Mouse (Mus musculus) forebrain, embryonic 14.5 days (tissue): Measurements from ENCODE around the gene Ddx58. TPM values are rescaled to one million over a fixed set of nuclear protein-coding genes. Genes with fewer than 3 reads are reported as not detected.

ENCODE experiments used
- ATAC-seq: fragments of 200-750 bp; cut with Nextera tagmentation; 2 replicates; pipeline ENCODE4 v1.8.0; 2017; ENCODE audit warnings: mild to moderate bottlenecking, moderate library complexity
- DNase-seq: peaks from one replicate; pipeline ENCODE4 v3.0.0-alpha.2; 2015; ENCODE audit warnings: low spot score
- H3K27ac ChIP-seq: fragments of 300-500 bp; sonication (generic); 2 replicates; pipeline ENCODE4 v1.5.1; 2014; ENCODE audit warnings: low read depth, mild to moderate bottlenecking, control low read depth, low read length, moderate library complexity
- H3K27me3 ChIP-seq: fragments of 300-500 bp; sonication (generic); replicated peaks from 2 replicates; pipeline ENCODE4 v1.6.1; 2014; ENCODE audit warnings: low read length, control low read depth, mixed read lengths; ENCODE audit not compliant: control insufficient read depth, insufficient read depth
- H3K36me3 ChIP-seq: fragments of 300-500 bp; sonication (generic); 2 replicates; pipeline ENCODE4 v1.6.1; 2014; ENCODE audit warnings: low read length, control low read depth; ENCODE audit not compliant: control insufficient read depth, insufficient read depth
- H3K4me1 ChIP-seq: fragments of 300-500 bp; sonication (generic); 2 replicates; pipeline ENCODE4 v1.6.1; 2014; ENCODE audit warnings: antibody characterized with exemption, low read length, control low read depth; ENCODE audit not compliant: control insufficient read depth, insufficient read depth
- H3K4me2 ChIP-seq: fragments of 300-500 bp; sonication (generic); 2 replicates; pipeline ENCODE4 v1.6.1; 2014; ENCODE audit warnings: mild to moderate bottlenecking, control low read depth, low read length
- H3K4me3 ChIP-seq: fragments of 300-500 bp; sonication (generic); 2 replicates; pipeline ENCODE4 v1.5.1; 2014; ENCODE audit warnings: low read depth, low read length, control low read depth
- H3K9ac ChIP-seq: fragments of 300-500 bp; sonication (generic); 2 replicates; pipeline ENCODE4 v1.6.1; 2014; ENCODE audit warnings: mild to moderate bottlenecking, low read length, control low read depth, moderate library complexity
- H3K9me3 ChIP-seq: fragments of 300-500 bp; sonication (generic); replicated peaks from 2 replicates; pipeline ENCODE4 v1.6.1; 2016; ENCODE audit warnings: low read length, control low read depth, mixed read lengths; ENCODE audit not compliant: control insufficient read depth
- WGBS: fragments of 180-500 bp; shearing (Covaris S2); extraction: QIAGEN DNeasy Blood & Tissue Kit; methylation state at CpG from one replicate; pipeline ENCODE4 v1.1.7; 2014; 5-methylcytosine and 5-hydroxymethylcytosine counted together
- polyA plus RNA-seq: library from polyadenylated mRNA; unstranded; fragments of >200 nt; fragmentation: Nextera tagmentation; extraction: Ambion mirVana; gene quantifications from 2 replicates; pipeline ENCODE4 v1.2.1, GENCODE M21; 2014

Ddx58 gene
- polyA plus RNA-seq, 1 experiment from 2014 or later = 1.9 TPM

- 90% methylated on average over 3 of the region's 3 CpGs for WGBS
These were observed 35.3 kb downstream of the Ddx58 start for GRCm38 (mm10) chr4:40204374-40204773.

GRCm38 (mm10) chr4:40202205-40202604 lies 37.4 kb downstream of the Ddx58 start:
- H3K27ac ChIP-seq = no peak overlapping the region
- no peak overlapping the region for H3K4me2 ChIP-seq
- DNase-seq (no peak), ATAC-seq (no peak)
- no peak overlapping the region for H3K4me3 ChIP-seq
- H3K9ac ChIP-seq = no peak overlapping the region
- H3K27me3 ChIP-seq = no peaks in the 10 kb centered on the region
- no peaks in the 10 kb centered on the region for H3K9me3 ChIP-seq
- H3K36me3 ChIP-seq = peaks cover 28% of the 10 kb centered on the region
- H3K4me1 ChIP-seq = no peaks in the 10 kb centered on the region
- WGBS = 92% methylated on average over 6 of the region's 6 CpGs

More at GRCm38 (mm10) chr4:40204374-40204773, 35.3 kb downstream of the Ddx58 start:
- peaks cover 11% of the 10 kb centered on the region; the same call in 1 of the 2 replicates for H3K36me3 ChIP-seq
- ATAC-seq (no peak), DNase-seq (no peak)
- no peak overlapping the region for H3K9ac ChIP-seq
- H3K4me2 ChIP-seq = no peak overlapping the region
- no peaks in the 10 kb centered on the region for H3K27me3 ChIP-seq
- H3K27ac ChIP-seq = no peak overlapping the region
- H3K4me1 ChIP-seq = no peaks in the 10 kb centered on the region
- no peak overlapping the region for H3K4me3 ChIP-seq
- H3K9me3 ChIP-seq = no peaks in the 10 kb centered on the region

- peaks cover 74% of the 10 kb centered on the region for H3K36me3 ChIP-seq
- no peak overlapping the region for H3K9ac ChIP-seq
- no peak overlapping the region for H3K27ac ChIP-seq
- no peak overlapping the region for H3K4me2 ChIP-seq
- no peaks in the 10 kb centered on the region for H3K4me1 ChIP-seq
- no peaks in the 10 kb centered on the region for H3K27me3 ChIP-seq
- no peak for ATAC-seq
- 88% methylated on average over 2 of the region's 2 CpGs for WGBS
- H3K9me3 ChIP-seq = no peaks in the 10 kb centered on the region
- no peak for DNase-seq
- no peak overlapping the region for H3K4me3 ChIP-seq
These were observed 44.3 kb downstream of the Ddx58 start for GRCm38 (mm10) chr4:40195336-40195735.

GRCm38 (mm10) chr4:40193461-40193860 lies 46.2 kb downstream of the Ddx58 start:
- no peak for ATAC-seq
- Histone ChIP-seq H3K4me3 (no peak overlapping the region), H3K9ac (no peak overlapping the region), H3K9me3 (no peaks in the 10 kb centered on the region), H3K4me1 (no peaks in the 10 kb centered on the region), H3K4me2 (no peak overlapping the region), H3K36me3 (peaks cover 79% of the 10 kb centered on the region), H3K27me3 (no peaks in the 10 kb centered on the region), H3K27ac (no peak overlapping the region)
- DNase-seq = no peak
- 62% methylated on average over 9 of the region's 9 CpGs for WGBS

- no peaks in the 10 kb centered on the region for H3K4me1 ChIP-seq
- no peak overlapping the region for H3K4me2 ChIP-seq
- H3K9ac ChIP-seq = no peak overlapping the region
- H3K4me3 ChIP-seq = no peak overlapping the region
- no peak for ATAC-seq
- peaks cover 81% of the 10 kb centered on the region for H3K36me3 ChIP-seq
- 68% methylated on average over 2 of the region's 2 CpGs for WGBS
- H3K9me3 ChIP-seq = no peaks in the 10 kb centered on the region
- DNase-seq = no peak
- H3K27ac ChIP-seq = no peak overlapping the region
- no peaks in the 10 kb centered on the region for H3K27me3 ChIP-seq
These were observed 47.4 kb downstream of the Ddx58 start for GRCm38 (mm10) chr4:40192246-40192645.

- peaks cover 89% of the 10 kb centered on the region for H3K36me3 ChIP-seq
- 90% methylated on average over 7 of the region's 7 CpGs for WGBS
These were observed 51.7 kb downstream of the Ddx58 start for GRCm38 (mm10) chr4:40187956-40188355.

GRCm38 (mm10) chr4:40184470-40184869 lies 55.2 kb downstream of the Ddx58 start:
- no peak overlapping the region for H3K4me3 ChIP-seq
- H3K4me2 ChIP-seq = no peak overlapping the region
- DNase-seq (no peak), ATAC-seq (no peak)
- no peaks in the 10 kb centered on the region for H3K9me3 ChIP-seq
- H3K4me1 ChIP-seq = no peaks in the 10 kb centered on the region
- H3K9ac ChIP-seq = no peak overlapping the region
- no peaks in the 10 kb centered on the region for H3K27me3 ChIP-seq
- H3K27ac ChIP-seq = no peak overlapping the region
- WGBS = 92% methylated on average over 5 of the region's 5 CpGs
- H3K36me3 ChIP-seq = peaks cover 87% of the 10 kb centered on the region

More at GRCm38 (mm10) chr4:40187956-40188355, 51.7 kb downstream of the Ddx58 start:
- Histone ChIP-seq H3K4me3 (no peak overlapping the region), H3K27me3 (no peaks in the 10 kb centered on the region), H3K9me3 (no peaks in the 10 kb centered on the region), H3K9ac (no peak overlapping the region), H3K4me1 (no peaks in the 10 kb centered on the region), H3K27ac (no peak overlapping the region), H3K4me2 (no peak overlapping the region)
- no peak for DNase-seq
- no peak for ATAC-seq

GRCm38 (mm10) chr4:40183781-40184180 lies 55.8 kb downstream of the Ddx58 start:
- Histone ChIP-seq H3K4me1 (no peaks in the 10 kb centered on the region), H3K27ac (no peak overlapping the region), H3K36me3 (peaks cover 84% of the 10 kb centered on the region), H3K9me3 (no peaks in the 10 kb centered on the region), H3K27me3 (no peaks in the 10 kb centered on the region), H3K4me2 (no peak overlapping the region), H3K9ac (no peak overlapping the region), H3K4me3 (no peak overlapping the region)
- 95% methylated on average over 6 of the region's 6 CpGs for WGBS
- ATAC-seq (no peak), DNase-seq (no peak)

GRCm38 (mm10) chr4:40182651-40183320 lies 56.8 kb downstream of the Ddx58 start:
- no peak overlapping the region for H3K4me3 ChIP-seq
- H3K9ac ChIP-seq = no peak overlapping the region
- no peaks in the 10 kb centered on the region for H3K27me3 ChIP-seq
- no peaks in the 10 kb centered on the region for H3K9me3 ChIP-seq
- WGBS = 36% methylated on average over 14 of the region's 14 CpGs
- H3K4me2 ChIP-seq = no peak overlapping the region
- H3K27ac ChIP-seq = no peak overlapping the region
- peak; percentile 74 for DNase-seq
- ATAC-seq = peak; percentile 52; the same call in 1 of the 2 replicates
- peaks cover 84% of the 10 kb centered on the region for H3K36me3 ChIP-seq
- no peaks in the 10 kb centered on the region for H3K4me1 ChIP-seq
